Mouse (Mus musculus) adrenal gland, adult 18-20 months (tissue): ENCODE results near the gene Scube1. TPM values are rescaled to one million over a fixed set of nuclear protein-coding genes. Genes with fewer than 3 reads are reported as not detected.

Experiments
- DNase-seq, 2 experiments: peaks; one replicate each; pipeline ENCODE4 v3.0.0; 2021 to 2022; ENCODE audit warnings: low spot score in 2 of 2
- total RNA-seq, 2 experiments: library from RNA; stranded (reverse); gene quantifications; 1 replicate in 1 of 2; 2 replicates in 1 of 2; pipeline ENCODE4 v1.2.3; 2021

Scube1 gene
- total RNA-seq, 2 experiments from 2014 or later, result 2.9 to 5.6 TPM

GRCm38 (mm10) chr15:83667501-83667900 is 57.3 kb downstream of the Scube1 start:
- DNase-seq, result no peak

DNA sequence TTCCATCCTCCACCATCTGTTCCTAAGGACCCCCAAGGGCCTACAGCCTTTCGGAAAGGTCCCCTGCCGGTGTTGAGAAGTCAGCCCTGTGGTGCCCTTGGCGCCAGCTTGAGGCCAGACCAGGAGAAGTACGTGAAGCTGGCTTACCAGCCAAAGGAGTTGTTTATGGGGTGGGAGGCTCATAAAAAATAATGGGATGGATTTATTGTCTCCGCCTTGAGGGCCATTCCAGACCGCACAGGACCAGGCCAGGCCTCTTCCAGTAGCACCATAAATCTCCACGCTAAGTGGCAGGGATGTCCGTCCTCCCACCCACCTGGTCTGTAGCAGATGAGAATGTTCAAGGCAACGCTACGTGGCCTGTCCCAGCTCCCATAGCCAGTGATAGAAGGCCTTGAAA is 58.4 kb downstream of the Scube1 start:
- no peak for DNase-seq

GRCm38 (mm10) chr15:83665993-83666392 is 58.8 kb downstream of the Scube1 start:
- no peak for DNase-seq

DNA sequence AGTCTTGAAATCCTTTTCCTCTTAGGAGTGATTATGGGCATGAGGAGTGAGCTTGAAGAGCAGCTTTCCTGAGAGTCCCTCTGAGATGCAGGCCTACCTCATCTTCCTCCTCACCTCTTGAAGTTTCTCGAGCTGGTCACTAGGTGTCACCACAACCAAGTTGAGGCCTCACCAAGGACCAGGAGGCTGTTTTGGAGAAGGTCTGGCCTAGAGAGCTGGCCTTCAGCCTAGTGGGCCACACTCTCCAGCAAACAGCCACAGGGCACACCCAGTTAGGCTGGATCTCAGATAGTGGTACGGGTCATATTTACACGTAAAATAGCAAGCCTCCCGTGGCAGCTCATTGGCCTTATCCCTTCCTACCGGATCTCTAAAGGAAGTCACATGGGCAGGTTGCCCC is 60.1 kb downstream of the Scube1 start:
- DNase-seq, result peak; percentile 47 to 50

GRCm38 (mm10) chr15:83663066-83663465 is 61.8 kb downstream of the Scube1 start:
- DNase-seq, result no peak

GRCm38 (mm10) chr15:83662106-83662505 is 62.7 kb downstream of the Scube1 start:
- DNase-seq, result no peak

DNA sequence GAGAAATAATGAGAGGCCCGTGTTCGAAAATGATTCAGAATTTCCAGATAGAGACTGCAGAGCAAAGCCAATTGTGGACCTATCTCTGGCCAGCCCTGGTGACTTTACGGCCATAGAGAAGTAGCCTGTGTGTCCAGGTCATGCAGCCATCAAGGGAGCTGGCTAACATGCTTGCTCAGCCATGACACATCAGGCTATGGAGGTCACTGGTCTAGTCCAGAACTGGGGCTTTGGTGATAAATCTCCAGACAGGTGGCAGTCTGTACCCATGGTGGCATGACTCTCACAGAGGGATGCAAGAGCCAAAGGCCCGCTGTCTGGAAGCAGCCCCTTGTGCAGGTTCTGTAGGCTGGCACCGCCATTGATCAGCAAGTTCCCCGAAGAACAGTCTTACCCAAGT is 82.3 kb downstream of the Scube1 start:
- DNase-seq, result no peak

- DNase-seq, result no peak
Observed at GRCm38 (mm10) chr15:83640208-83640607, 84.6 kb downstream of the Scube1 start.

DNA sequence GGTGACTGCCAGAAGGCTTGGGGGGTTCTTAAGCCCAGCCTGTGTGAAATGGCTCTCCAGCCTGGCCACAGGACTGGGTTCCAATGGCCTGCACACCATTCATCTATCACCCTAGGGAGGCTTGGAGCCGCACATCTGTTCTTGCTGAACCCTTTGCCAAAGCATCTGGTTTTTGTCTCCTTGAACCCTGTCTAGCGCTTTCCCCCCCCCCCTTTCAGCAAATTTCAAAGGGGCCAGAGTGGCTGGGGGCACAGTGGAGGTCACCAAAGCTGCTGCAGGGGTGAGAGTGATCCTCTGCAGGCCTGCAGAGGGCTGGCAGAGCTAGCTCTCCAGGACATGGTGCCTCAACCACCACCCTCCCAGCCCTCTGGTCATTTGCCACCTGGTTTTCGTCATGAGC is 85.7 kb downstream of the Scube1 start:
- no peak for DNase-seq

GRCm38 (mm10) chr15:83638196-83638899 is 86.5 kb downstream of the Scube1 start:
- peak in 1 of 2 experiments; percentile 30 for DNase-seq

DNA sequence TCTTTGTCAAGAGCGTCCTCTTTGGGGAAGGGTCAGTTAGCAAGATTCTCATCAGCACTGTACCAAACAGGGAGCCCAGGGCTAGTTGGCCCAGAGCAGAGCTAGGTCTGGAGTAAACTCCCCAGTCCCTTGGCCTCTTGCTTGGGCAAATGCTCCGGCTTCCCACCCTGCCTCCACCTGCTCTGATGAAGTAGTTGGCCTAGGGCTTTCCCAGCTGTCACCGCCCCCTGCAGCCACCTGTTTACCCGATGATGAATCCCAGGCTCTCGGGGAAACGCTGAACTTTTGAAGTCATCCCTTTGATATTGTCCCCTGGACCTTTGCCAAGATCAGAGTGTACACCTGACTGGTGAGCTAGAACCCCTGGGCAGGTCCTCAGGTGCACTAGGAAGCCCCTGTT is 88.1 kb downstream of the Scube1 start:
- DNase-seq, result no peak

GRCm38 (mm10) chr15:83635251-83635650 is 89.6 kb downstream of the Scube1 start:
- no peak for DNase-seq

DNA sequence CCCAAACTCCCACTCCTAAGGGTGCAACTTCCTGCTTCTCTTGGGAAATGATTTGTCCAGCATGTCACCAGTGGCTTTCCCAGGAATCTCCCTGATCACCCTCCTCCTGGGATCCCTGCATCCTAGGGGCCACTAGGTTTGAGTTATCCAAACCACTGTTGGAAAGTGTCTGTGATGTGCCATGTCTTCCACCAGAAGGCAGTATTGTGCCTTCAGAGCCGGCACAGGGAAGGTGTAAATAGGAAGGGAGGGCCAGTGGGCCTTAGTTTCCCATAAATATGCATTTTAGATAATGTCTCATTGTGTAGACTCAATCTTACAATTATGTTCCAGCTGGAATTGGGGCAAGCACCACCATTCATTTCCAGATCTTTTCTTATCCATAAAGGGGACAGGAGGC is 90.7 kb downstream of the Scube1 start:
- no peak for DNase-seq

DNA sequence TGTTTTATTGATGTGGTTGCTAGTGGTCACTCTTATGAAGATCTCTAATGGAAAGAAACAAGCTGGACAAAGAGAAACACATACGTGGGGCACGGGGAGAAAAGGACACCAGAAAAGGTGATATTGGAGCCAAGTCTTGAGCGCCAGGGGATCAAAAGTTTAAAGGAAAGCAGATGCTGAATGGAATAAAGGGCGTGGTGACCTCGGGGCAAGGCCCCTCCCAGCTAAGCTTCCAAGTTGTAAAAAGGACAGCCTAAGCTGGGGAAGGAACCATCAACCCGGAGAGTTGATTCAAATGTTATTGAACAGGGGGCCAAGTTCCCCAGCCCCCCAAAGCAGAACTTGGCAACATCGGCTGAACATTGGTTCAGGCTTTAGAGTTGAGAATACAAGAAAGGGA is 93.8 kb downstream of the Scube1 start:
- no peak for DNase-seq

- DNase-seq, result no peak
Observed at GRCm38 (mm10) chr15:83629716-83630115, 95.1 kb downstream of the Scube1 start.

DNA sequence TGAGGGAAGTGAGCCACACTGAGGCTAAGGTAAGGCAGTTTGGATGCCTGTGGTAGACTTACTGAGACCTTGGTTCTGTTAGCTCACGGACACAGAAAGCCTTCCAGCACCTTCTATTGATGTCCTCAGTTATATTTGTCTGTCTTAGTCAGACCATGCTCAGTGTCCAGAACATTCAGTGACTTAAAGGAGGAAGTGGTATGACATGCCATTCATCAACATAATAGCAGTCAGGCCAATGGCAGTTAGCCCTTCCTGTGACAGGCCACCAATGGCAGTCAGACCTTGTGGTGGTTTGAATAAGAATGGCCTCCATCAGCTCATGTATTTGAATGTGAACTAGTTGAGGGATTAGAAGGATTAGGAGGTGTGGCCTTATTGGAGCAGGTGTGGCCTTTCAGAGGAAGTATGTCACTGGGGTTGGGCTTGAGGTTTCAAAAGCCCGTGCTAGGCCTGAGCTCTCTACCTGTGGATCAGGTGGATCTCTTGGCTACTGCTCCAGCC is 98.6 kb downstream of the Scube1 start:
- no peak for DNase-seq

- DNase-seq, result no peak
Observed at GRCm38 (mm10) chr15:83615245-83615644, 109.6 kb downstream of the Scube1 start.

DNA sequence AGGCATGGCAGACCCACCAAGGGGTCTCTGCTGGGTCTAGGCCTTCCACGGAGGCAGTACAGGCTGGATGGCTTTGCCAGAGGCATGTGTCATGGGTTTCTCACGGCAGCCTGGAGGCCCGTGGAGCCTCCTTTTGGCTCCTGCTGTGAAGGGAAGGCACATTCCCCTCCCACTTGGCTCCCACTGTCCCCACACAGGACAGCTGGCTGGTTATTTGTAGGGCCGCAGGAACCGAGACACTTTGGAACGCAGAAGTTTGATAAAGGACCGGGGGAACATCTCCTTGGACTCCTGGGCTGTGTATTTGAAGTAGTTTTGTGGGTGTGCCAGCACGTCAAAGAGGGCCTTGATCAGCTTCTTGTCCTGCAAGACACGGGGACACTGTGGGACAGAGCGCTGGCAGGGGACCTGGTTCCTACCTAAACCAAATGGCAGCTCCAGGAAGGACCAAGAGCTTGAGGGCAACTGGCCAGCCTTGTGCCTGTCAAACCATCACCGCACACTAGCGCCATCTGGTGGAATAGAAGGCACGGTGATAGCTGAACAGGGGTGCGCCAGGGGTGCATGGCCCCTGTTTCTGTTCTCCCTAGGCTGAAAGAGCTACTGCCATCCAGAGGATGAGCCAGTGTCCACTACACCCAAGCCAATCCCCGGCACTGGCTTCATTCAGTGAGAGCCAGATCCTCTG is 117.6 kb downstream of the Scube1 start:
- DNase-seq, result peak; percentile 65 to 70

GRCm38 (mm10) chr15:83606700-83607099 is 118.1 kb downstream of the Scube1 start:
- DNase-seq, result no peak

- no peak for DNase-seq
Observed at GRCm38 (mm10) chr15:83606216-83606615, 118.6 kb downstream of the Scube1 start.

- no peak for DNase-seq
Observed at GRCm38 (mm10) chr15:83603426-83603825, 121.4 kb downstream of the Scube1 start.

DNA sequence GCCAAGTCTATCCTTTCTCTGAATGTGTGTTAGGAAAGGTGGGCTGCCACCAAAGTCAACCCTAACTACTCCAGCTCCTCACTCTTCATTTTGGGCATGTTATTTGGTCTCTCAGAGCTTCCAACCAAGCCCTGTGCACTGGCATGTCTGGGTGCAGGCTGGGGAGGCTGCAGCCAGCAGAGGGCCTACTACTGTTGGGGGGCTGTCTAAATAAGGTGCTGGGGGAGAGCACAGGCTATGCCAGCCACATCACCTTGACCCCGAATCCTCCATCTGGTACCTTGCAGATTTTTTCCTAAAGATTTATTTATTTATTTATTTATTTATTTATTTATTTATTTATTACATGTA is 121.8 kb downstream of the Scube1 start:
- no peak for DNase-seq
